Mouse (Mus musculus) cerebellum, postnatal 36 days (tissue): ENCODE measurements around the gene Tctex1d1.
A peak's percentile ranks its signal among the peaks of the same experiment; 100 is the strongest.

ENCODE experiments used
- DNase-seq, 2 experiments: peaks; one replicate each; pipeline ENCODE4 v3.0.0; 2021 to 2022; ENCODE audit warnings: mixed read lengths in 2 of 2

Tctex1d1 gene

DNA sequence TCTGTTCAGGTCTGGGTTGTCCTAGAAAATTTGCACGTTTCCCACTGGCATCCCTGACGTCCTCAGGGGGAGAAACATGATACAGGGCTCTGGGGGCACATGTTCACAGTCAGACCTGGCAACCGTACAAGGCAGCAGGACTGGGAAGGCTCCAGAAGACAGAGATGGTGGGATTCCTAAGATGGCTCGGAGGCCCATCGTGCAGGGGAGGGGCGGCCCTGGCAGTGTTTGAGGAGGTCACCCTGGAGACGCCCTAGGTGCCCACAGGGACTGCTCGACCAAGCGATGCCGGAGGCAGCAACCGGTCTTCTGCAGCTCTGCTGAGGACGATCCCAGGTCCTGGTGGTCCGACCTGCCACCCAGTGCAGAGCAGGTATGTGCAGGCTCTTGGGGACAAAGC is at the start of gene Tctex1d1:
Gene Tctex1d1 (plus strand): TSS at position 167 of the 400 bp plus-strand sequence.
- peak; percentile 6 to 8 for DNase-seq

DNA sequence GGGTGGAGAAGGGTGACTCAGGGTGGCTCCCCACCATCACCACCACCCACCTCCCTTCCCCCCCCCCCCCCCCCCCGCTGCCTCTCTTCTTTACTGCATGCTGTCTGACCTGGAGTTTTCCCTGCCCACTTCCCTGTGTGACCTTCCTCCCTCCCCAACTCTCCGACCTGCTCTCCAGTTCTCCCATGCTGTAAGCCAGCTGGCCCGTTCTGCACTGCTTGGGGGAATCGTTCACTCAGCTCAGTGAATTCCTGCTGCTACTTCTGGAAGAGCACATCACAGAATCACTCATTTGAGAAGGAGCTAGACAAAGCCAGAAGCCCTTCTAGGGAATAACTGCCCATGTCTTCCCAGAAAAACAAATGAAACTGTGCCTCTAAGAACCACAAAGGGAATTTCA is 48.9 kb upstream of the Tctex1d1 start:
- DNase-seq, result no peak

DNA sequence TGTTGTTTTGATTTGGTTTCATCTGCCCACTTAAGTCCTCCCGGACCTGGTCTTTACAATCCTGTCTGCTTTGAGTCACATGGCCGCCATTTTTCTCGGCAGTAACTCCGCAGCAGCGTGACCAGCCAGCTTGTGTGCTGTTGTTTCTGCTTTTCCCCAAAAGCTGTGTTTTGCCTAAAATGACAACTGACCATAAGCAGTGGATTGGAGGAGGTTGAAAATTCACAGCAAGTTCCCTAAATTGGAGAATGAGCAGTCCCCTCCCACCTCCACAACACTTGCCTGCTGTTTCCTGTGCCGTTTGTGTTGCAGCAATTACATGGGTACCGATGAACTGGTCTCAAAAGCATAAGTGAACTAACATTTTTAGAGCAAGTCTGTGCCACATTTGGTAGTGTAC is 47.7 kb upstream of the Tctex1d1 start:
- no peak for DNase-seq

DNA sequence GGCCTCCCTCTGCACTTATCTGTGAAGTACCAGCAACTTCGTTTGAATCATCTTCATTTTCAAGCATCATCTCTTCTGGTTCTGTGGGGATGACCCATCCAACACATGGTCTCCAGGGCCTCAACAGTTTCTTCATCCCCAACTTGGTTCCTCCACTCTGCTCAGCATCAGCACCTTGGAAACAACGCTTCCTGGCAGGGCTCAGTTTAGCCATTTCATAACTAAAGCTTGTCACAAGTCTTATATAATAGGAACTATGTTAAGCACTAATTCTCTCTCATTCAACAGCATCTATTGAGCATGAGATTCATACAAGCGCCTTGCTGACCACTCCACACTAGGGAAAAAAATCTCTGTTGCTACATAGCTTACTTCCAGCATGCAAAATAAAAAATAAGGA is 38.1 kb upstream of the Tctex1d1 start:
- no peak for DNase-seq

DNA sequence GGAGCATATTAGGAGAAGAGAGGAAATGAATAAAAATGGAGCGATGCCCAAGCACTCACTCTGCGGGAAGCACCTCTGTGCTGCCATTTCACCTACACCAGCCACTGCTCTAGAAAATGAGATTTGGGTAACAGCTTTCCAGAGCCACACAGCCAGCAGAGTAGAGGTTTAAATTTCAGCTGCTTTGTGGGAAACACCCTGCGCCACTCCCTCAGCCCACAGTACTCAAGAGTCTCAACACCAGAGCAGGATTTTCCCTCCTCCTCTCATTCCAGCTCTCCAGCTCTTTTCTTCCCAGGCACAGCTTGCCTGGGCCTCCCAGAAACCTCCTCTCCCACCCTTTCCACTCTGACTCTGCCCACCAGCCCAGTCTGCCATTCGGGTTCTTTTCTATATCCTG is 37.7 kb upstream of the Tctex1d1 start:
- DNase-seq, result no peak

DNA sequence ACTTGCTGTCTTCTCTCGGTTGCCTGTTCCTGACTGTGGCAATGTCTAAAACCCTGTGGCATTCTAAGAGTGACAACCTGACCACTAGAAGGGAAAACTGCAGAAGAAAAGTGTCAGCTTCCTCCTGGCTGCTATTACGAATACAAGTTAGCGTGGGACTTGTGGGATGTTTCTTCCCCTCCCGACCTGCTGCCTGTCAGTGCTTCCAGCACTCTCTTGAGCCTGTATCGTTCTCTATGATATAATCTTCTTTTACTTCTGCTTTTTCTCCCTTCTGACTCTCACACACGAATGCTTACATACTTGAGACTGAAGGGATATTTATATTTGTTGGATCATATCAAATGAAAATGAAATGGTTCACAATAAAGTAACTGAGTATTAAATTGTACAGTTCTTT is 34.1 kb upstream of the Tctex1d1 start:
- no peak for DNase-seq

DNA sequence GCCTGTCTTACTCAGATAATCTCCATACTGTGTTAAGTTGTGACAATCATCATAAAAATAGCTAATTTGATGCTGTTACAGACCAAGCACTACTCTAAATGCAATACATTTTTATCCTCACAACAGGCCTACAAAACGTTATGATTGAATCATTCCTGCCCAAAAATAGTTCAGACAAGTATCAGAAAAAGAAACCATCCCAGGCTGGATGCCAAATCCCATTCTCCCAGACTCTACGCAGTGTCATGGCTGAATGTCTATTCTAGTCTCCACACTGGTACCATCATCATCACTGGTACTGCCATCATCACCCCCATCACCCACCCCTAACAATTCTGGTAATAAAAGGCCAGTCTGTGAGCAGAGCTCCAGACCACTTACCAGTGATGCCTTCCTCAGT is 25.9 kb upstream of the Tctex1d1 start:
- DNase-seq, result no peak

DNA sequence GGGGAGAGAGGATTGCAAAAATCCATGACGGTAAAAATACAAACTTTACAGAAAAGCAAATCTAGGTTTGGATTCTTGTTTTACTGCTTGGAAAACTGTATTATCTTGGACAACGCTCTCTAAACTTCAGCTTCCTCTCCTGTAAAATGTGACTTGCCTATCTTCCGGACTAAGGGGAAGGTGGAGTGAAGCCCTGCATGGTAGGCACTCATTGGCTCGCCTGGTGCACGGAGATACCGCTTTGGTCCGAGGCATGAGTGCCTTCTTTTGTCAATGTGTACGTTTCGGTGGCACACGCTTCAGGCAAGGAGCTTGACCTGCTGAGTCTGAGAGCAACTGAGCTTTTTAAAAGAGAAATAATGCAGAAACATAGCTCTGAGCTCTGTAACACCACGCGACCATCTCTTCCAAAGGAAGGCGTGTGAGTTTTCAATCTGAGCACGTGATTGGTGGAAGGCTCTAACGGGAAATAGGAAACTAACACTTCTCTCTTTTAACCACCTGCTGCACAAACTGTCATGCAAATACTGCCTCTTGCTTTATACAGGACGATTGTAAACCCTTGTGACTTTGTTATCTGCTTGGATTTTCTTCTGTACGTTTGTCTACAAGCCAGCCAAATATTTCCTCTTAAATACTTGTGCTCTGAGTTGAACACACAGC is 23.0 kb upstream of the Tctex1d1 start:
- no peak for DNase-seq

DNA sequence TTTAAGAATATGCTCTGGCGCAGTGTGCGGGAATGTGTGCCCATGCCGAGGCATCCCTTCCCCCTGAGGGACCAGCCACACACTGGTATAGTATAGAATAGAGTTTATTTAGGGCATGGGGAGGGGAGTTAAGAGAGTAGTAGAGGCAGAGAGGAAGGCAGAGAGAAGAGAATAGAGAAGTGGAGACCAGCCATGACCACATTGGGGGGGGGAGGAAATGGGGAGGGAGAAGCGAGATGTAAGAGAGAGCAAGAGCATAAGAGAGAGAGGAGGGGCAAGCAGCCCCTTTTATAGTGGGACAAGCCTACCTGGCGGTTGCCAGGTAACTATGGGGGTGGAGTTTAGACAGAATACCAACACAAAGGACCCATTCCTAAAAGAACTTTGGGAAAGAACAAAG is 19.0 kb upstream of the Tctex1d1 start:
- DNase-seq, result no peak

DNA sequence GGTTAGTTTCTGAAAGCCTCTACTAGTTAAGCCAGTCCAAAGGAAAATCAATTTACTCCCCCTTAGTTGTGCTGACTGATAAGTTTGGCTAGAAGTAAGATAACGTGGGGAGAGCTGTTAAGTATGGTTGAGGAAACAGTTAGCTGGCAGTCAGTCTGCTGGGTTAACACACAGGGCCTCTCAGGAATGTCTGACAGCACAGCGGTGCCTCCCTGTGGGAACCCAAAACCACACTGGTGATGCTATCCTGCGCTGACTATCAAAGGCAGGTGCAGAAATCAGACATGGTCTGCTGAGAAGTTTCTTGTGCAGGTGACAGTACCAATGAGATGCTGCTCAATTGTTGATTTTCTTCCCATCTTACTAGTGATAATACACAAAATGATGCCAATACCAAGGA is 14.2 kb upstream of the Tctex1d1 start:
- DNase-seq, result no peak

DNA sequence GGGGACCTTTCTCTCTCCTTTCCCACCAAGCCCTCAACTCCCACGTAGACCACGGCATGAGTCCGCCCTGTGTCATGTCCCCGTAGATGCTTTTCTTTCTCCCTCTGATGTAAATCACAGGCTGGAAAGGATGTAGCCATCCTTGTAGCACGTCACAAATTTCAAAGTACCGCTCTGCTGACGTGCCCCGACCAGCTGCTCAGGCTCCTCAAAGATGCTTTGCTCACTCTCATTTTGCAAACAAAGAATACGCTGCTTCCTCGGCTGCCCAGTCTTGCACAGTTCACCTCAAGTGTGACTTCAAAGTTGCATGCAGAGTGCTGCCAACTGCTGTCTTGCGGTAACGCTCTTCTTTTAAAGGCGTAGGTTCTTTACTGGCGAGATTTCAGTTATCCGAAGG is 10.6 kb upstream of the Tctex1d1 start:
- DNase-seq, result no peak

DNA sequence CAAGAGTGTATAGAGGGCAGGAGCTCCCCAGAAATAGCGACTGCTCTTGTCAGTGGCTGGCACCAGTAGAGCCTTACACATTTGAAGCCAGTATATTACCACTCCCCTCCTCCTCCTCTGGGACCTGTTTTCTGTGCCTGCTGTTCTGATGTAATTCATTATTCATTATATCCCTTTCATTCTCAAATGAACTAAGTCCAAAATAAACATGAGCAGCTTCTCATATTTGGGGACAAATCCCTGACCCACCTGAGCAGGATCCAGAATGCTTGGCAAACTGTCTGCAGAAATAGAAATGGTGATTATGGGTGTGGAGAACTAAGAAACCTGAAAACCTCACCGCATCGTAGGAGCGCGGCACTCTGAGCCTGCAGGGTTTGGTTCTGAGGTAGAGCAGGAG is 8.8 kb upstream of the Tctex1d1 start:
- DNase-seq, result no peak

DNA sequence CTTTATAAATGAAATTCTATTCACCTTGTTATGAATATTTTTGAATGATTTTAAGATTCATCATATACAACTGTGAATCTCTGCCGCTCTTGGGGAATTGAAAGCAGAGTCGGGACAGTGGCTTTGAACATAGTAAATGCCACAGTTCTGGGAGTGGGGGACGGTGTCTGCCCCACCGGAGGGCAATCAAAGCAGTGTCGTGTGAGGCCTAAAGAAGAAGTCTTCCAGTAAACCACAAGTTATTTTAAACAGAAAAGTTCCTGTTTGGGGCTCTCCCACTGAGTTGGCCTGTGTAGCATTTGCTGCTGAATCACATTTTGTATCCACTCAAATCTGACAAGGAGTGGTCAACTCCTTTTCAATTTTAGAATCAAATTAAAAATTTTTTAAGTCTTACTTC is 7.2 kb upstream of the Tctex1d1 start:
- no peak for DNase-seq

DNA sequence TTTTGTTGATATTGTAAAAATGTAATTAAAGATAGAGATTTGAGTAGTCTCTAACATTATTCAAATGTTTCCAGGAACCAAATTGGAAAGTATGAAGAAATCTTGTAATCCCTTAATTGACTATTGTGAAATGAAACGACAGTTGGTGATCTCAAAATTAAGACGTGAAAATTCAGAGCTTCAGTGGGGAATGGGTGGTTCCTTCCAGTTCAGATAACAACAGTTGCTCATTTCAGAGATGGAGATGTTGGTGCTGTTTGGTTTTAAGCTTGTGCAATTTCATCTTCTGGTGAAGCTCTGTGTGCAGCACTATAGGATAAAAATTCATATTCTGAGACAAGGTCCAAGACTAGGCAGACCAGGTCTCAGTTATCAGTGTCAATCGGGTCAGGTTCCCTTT is 6.3 kb upstream of the Tctex1d1 start:
- no peak for DNase-seq

DNA sequence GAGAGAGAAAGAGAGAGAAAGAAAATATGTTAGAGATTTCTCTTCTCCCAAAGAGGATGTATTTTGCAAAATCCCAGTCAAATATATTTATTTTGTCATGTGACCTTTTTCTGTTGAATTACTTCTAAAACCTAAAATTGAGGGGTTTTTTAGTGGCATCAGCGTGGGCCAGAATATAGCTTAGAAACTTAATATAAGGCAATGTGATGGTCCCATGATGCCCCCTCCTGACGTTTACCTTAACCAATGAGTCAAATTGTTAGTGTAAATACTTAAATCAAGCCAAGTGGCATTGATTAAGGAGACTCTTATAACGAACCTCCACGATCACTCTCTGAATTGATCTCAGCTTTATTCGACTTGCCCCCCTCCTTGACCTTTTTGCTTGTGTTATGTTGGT is 4.2 kb upstream of the Tctex1d1 start:
- DNase-seq, result no peak

DNA sequence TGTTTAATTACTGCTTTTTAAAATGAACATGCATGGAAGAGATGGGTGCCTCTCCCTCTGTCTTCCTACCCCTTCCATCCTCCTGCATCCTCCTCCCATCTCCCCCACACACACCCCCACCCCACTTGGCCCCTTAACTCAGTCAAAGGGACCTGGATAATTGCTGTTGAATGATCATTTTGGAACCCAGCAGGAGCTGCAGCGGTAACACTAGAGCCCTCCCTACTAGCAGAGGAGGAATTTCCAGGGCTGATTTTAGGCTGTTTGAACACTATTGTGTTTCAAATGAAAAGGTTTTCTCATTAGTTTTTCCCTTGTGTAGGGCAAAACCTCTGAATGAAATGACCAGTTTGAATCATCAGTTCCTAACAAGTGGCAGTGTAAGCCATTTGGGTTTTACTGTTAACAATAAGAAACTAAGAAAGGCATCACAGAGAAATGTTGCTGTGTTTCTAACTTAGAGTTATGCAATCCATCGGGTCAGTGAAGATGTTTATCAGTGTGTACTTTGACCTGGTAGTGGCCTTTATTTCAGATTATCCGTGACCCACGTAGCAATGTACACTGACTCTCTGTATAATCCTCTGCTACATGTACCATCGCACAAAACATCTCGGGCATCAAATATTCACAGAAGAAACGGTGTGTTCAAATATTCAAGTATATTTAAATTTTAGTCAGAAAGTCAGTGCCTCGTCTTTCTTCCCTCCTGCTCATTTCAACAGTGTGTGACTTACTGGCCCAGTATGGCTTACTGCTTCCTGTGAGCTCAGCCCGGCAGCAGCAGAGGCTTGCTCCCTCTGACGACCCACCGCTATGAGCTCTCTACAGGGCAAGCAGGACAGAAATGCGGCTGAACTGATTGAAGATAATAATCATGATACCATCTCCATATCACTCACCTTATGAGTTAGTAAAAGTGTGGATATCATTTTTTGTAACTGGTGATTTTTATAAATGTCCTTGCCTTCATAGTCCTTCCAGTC is 1.8 kb upstream of the Tctex1d1 start:
- no peak for DNase-seq

DNA sequence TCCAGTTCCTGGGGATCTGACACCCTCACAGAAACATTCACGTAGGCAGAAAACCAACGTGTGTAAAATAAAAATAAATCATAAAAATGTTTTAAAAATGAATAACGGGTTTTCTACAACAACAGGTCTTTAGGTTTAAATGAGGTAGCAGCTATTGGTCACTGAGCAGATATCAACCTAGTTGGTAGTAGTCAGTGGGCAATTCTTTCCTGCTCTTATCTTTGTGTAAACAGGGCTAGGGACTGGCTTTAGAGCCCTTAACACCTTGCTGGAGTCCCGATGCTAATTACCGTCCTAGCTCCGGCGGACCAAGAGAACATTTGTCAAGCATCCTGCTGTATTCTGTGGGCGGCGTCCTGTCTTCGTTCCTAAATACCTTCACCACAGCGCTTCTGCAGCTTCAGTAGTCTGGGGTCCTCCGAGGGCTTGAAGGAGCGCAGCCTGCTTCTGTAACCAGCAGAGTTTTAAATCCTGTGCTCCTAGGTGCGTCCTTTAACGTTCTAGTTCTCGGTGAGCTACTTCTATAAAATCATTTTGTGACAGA is 556 bp upstream of the Tctex1d1 start:
- no peak for DNase-seq

DNA sequence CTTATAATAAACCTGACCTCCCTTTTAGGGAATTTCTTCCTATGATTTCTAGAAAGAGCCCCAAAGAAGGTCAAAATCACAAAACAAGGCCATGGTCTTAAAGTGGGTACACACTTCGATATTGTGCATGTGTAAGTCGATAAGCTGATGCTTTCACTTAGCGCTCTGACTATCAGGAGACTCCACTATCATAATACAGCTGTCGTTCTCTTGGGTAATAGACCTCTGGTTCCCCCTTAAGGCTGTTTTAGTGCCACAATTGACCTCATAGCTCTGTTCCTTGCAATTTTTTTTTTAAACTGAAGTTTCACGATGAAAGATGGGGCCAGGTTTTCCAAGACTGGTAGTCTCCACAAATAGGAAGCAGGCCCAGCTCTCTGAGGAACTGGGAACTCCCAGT is 979 bp downstream of the Tctex1d1 start:
- DNase-seq, result no peak

DNA sequence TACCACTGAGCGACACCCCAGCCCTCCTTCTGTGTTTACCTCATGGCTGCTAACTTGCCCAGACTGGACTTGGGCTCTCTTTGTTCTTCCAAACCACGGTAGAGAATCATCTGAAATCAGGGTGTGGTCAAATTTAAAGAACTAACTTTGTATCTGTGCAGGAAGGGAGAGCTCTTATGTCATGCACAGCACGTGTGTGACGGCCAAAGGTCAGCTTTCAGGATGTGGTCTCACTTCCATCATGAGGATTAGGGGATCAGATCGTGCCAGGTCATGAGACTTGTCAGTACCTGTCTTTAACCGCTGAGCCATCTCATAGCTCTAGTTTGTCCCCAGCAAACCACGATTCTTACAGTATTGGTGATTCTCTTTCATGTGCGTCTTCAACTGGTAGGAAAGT is 3.3 kb downstream of the Tctex1d1 start:
- DNase-seq, result no peak

DNA sequence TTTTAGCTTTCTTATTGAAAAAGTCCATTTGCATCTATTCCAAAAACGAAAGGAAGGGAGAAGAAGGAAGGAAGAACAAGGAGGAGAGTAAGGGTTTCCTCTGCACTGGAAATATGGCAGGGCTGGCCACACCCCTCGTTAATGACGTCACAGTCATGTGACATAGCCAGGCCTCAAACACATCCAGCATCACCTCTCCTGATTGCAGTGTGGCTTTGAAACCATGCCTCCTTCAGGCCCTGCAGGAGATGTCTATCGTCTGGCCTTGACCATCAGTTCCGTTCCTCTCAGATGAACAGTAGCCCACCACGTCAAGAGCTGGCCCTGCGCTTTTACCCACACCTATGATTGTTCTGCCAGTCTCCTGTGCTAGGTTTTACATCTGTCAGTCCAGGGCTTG is 7.8 kb downstream of the Tctex1d1 start:
- no peak for DNase-seq

DNA sequence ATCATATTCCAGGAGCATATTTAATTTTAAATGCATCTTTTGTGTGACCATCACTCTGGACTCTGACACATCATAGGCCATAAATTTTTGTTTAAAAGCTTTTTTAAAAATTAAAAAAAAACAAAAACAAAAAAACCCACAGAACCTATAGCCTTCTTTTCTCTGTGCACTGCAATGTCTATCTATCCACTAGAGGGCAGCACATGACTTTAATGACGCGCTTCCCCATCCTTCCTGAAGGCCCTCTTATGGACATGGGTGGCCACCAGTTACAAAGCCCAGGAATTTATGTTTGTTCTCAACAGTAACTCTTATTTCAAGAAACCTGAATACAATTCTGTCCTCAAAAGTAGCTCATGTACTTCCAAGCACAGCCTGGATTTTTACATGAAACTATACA is 8.5 kb downstream of the Tctex1d1 start:
- peak; percentile 31 to 57 for DNase-seq

DNA sequence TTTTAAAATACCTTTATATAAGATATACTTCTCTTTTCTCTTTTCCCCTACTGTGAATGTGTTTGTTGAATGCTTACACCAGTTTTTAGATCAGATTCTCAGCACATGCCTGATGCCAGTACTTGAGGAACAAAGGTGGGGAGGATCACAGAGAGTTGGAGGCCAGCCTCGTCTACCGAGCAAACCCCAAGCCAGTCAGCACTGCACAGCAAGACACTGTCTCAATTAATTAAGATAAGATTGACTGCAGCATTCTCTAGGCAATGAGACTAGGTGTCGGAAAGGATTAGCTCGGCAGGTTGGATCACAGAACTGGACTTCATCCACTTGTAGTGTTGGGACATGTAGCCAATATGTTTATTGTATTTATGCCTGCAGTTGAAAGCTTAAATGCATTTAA is 8.9 kb downstream of the Tctex1d1 start:
- no peak for DNase-seq

DNA sequence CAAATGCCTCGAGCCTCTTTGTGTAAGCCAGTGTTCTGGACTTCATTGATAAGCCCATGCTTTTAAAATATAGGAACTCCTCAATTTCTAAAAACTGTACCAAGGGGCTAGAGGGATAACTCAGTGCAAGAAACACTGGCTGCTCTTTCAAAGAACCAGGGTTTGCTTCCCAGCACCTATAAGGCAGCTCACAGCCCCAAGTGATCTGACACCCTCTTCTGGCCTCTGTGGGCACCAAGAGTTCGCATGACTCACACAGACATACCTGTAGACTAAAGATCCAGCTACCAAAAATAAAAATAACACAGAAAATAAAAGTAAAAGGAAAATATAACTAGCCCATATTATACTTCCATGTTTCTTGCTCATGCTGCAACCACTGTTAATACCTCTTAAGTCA is 9.3 kb downstream of the Tctex1d1 start:
- DNase-seq, result no peak

DNA sequence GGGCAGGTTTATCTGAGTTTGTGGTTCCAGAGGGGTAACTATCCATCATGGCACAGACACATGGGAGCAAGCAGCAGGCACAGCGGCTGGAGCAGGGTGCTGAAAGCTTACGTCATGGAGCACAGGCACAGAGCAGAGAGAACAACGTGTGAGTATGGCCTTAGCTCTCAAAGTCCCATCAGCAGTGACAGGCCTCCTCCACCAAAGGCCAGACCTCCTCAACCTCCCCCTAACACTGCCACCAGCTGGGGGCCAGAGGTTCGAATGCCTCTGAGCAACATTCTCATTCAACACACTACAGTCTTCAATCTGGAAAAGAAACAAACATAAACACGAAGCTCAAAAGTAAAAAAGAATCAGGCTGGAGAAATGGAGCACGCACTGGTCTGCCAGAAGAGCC is 10.1 kb downstream of the Tctex1d1 start:
- DNase-seq, result no peak
